In the genomic region with DNA sequence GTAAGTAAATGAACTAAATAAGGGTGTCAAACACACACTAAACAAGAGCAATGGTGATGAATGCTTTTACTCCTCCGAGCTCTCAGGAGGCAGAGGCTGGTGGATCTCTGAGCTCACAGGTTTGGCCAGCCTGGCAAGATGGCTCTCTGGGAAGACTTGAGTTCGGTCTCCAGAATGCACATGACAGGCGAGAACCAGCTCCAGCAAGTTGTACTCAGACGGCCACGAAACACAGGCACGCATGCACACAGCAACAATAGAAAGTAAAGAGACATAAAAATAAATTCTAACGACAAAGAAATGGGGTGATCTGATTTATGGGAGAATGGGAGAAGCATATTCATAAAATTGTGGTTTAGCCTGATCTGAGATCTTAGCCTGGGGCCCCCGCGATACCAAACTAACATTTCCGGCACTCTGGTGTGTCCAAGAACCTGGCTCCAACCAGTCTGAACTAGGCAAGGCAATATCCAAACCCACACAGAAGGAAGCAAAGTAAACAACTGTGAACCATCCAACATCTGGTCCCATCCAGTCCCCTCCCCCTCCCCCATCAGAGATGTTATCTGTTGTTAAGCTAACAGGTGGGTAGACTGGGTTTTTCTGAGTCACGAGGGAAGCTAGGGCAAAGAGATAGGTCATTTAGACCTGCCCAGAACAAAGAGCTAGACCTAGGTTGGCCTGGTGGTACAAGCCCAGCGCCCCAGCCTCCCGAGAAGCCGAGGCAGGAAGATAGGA, we compare ENCODE assay signal across 11 mouse cellular contexts. TPM values are rescaled to one million over a fixed set of nuclear protein-coding genes. Genes with fewer than 3 reads are reported as not detected.
A peak's percentile ranks its signal among the peaks of the same experiment; 100 is the strongest.
DNase-seq lines count a peak whose midpoint lies in the region; ATAC-seq and TF ChIP-seq lines count a peak whose summit lies in the region.
"Had no signal": no experiment of that assay in that cellular context is flagged by ENCODE, and none has a peak within 500 bp of the region (broad histone marks: within the 10 kb centered on the region; RNA-seq: fewer than 3 reads in every experiment).

No protein-coding gene starts in this region.

- H3K9ac ChIP-seq in ES-Bruce4 (ENCODE audit: low read depth, poor library complexity, severe bottlenecking) = no peak overlapping the region; the same call in none of the 2 replicates
- no peak overlapping the region for H3K9ac ChIP-seq in kidney, embryonic 16.5 days (replicated peaks; ENCODE audit: low read length)
- no peak overlapping the region for H3K9ac ChIP-seq in stomach, embryonic 15.5 days

- H3K36me3 ChIP-seq in ES-Bruce4 (ENCODE audit: control insufficient read depth, insufficient read depth, low read length, poor library complexity, severe bottlenecking) = peaks cover 11% of the 10 kb centered on the region
- H3K36me3 ChIP-seq in kidney, embryonic 16.5 days (ENCODE audit: insufficient read depth, low read length) = no peaks in the 10 kb centered on the region
- H3K36me3 ChIP-seq in stomach, embryonic 15.5 days = no peaks in the 10 kb centered on the region
- H3K36me3 ChIP-seq in forebrain, embryonic 10.5 days (replicated peaks) = no peaks in the 10 kb centered on the region

- H3K4me2 ChIP-seq in kidney, embryonic 16.5 days (replicated peaks; ENCODE audit: low read depth, low read length) = no peak overlapping the region
- H3K4me2 ChIP-seq in stomach, embryonic 15.5 days = no peak overlapping the region

- H3K9me3 ChIP-seq in ES-Bruce4 (replicated peaks; ENCODE audit: control insufficient read depth, insufficient read depth, low read length, poor library complexity, severe bottlenecking) = no peaks in the 10 kb centered on the region; the same call in 1 of the 2 replicates
- no peaks in the 10 kb centered on the region for H3K9me3 ChIP-seq in kidney, embryonic 16.5 days (ENCODE audit: low read length)
- no peaks in the 10 kb centered on the region for H3K9me3 ChIP-seq in stomach, embryonic 15.5 days
- H3K9me3 ChIP-seq in forebrain, embryonic 10.5 days = no peaks in the 10 kb centered on the region

- peak overlapping the region; percentile 88 for H3K27ac ChIP-seq in ES-Bruce4 (ENCODE audit: insufficient read depth, low read length)
- H3K27ac ChIP-seq in kidney, embryonic 16.5 days (ENCODE audit: low read length) = peak overlapping the region; percentile 77
- peak overlapping the region; percentile 40; the same call in 1 of the 2 replicates for H3K27ac ChIP-seq in stomach, embryonic 15.5 days
- no peak overlapping the region for H3K27ac ChIP-seq in gastrocnemius, adult 2 months
- H3K27ac ChIP-seq in forebrain, embryonic 10.5 days = no peak overlapping the region

- 63% methylated on average over 14 of the region's 14 CpGs for WGBS in kidney, embryonic 16.5 days
- WGBS in stomach, embryonic 15.5 days = 59% methylated on average over 14 of the region's 14 CpGs
- WGBS in forebrain, embryonic 10.5 days = 90% methylated on average over 14 of the region's 14 CpGs

- TF ChIP-seq POLR2A in ES-Bruce4 (IDR thresholded peaks at IDR 0.05; ENCODE audit: insufficient read depth, low read length) = no peak

- peaks cover 6% of the 10 kb centered on the region for H3K4me1 ChIP-seq in ES-Bruce4 (ENCODE audit: control insufficient read depth, insufficient read depth, low read length)
- H3K4me1 ChIP-seq in kidney, embryonic 16.5 days (ENCODE audit: insufficient read depth, low read length) = peaks cover 6% of the 10 kb centered on the region; the same call in 1 of the 2 replicates
- H3K4me1 ChIP-seq in stomach, embryonic 15.5 days = peaks cover 4% of the 10 kb centered on the region; the same call in 1 of the 2 replicates
- H3K4me1 ChIP-seq in forebrain, embryonic 10.5 days = peaks cover 9% of the 10 kb centered on the region

- peak; percentile 88 for TF ChIP-seq EP300 in ES-Bruce4 (IDR thresholded peaks at IDR 0.05; ENCODE audit: insufficient read depth, low read depth, low read length)

- H3K4me3 ChIP-seq in ES-Bruce4 (ENCODE audit: low read depth, low read length) = no peak overlapping the region
- no peak overlapping the region for H3K4me3 ChIP-seq in kidney, embryonic 16.5 days (ENCODE audit: low read length)
- no peak overlapping the region for H3K4me3 ChIP-seq in stomach, embryonic 15.5 days (replicated peaks)
- H3K4me3 ChIP-seq in gastrocnemius, adult 2 months = no peak overlapping the region
- no peak overlapping the region for H3K4me3 ChIP-seq in forebrain, embryonic 10.5 days

- no peak for TF ChIP-seq CTCF in ES-Bruce4 (IDR thresholded peaks at IDR 0.05; ENCODE audit: low read depth, low read length)
- TF ChIP-seq CTCF in gastrocnemius, adult 2 months (IDR thresholded peaks at IDR 0.05) = no peak

- H3K27me3 ChIP-seq in ES-Bruce4 (ENCODE audit: control insufficient read depth, insufficient read depth, low read length, poor library complexity, severe bottlenecking) = no peaks in the 10 kb centered on the region
- peaks cover 14% of the 10 kb centered on the region for H3K27me3 ChIP-seq in kidney, embryonic 16.5 days (ENCODE audit: insufficient read depth, low read length)
- H3K27me3 ChIP-seq in stomach, embryonic 15.5 days (replicated peaks) = 0 out of 2 replicates have a peak, but pooled peaks cover 9% of the 10 kb centered on the region
- H3K27me3 ChIP-seq in forebrain, embryonic 10.5 days (ENCODE audit: poor library complexity, severe bottlenecking) = peaks cover 28% of the 10 kb centered on the region

- peak; percentile 66; the same call in 1 of the 2 replicates for ATAC-seq in kidney, embryonic 16.5 days (ENCODE audit: low FRiP score, low TSS enrichment)
- no peak for ATAC-seq in stomach, embryonic 15.5 days (ENCODE audit: insufficient read depth, low FRiP score, low read depth)

- intact Hi-C loops in gastrocnemius, adult 2 months (cut with DNase I) = no loop called here
- intact Hi-C loops in heart, postnatal 36 days (cut with DNase I) = no loop called here

- DNase-seq in CD4-positive helper T cell, adult 2 months (ENCODE audit: low read depth, low spot score) = peak; percentile 45
- no peak for DNase-seq in gastrocnemius, adult 2 months
- DNase-seq in forebrain, embryonic 10.5 days (ENCODE audit: extremely low spot score, low spot score) = no peak
- DNase-seq in heart, postnatal 36 days = no peak
- DNase-seq: adrenal gland, postnatal 36 days; heart, postnatal 4 days had no signal

RNA-seq across cellular contexts. Expression of gene Cldn4, which starts 5.1 kb away (rescaled TPM):
- polyA plus RNA-seq in ES-Bruce4 (2011; ENCODE audit: insufficient read depth, insufficient read length, low read depth, missing spikeins) = 259 and 279 TPM in 2 replicates
- polyA plus RNA-seq in kidney, embryonic 16.5 days (2015; fragmentation: Nextera tagmentation; extraction: Ambion mirVana) = 63.1 and 64.7 TPM in 2 replicates
- polyA plus RNA-seq in stomach, embryonic 15.5 days (2015; fragmentation: Nextera tagmentation; extraction: Ambion mirVana) = 54.5 and 58.6 TPM in 2 replicates
- not detected for total RNA-seq in gastrocnemius, adult 2 months (2021)
- 6.2 and 6.3 TPM in 2 replicates for polyA plus RNA-seq in forebrain, embryonic 10.5 days (2016; fragmentation: Nextera tagmentation; extraction: Ambion mirVana)
- not detected for total RNA-seq in heart, postnatal 36 days (2021)
- total RNA-seq: adrenal gland, postnatal 36 days; megakaryocyte-erythroid progenitor cell, adult 5-6 weeks had no signal

RNA-seq across cellular contexts. Expression of gene Mettl27, which starts 9.5 kb away (rescaled TPM):
- 36.3 and 37.5 TPM in 2 replicates for polyA plus RNA-seq in ES-Bruce4 (2011; ENCODE audit: insufficient read depth, insufficient read length, low read depth, missing spikeins)
- 29.6 and 30.7 TPM in 2 replicates for polyA plus RNA-seq in kidney, embryonic 16.5 days (2015; fragmentation: Nextera tagmentation; extraction: Ambion mirVana)
- 20.9 and 21.0 TPM in 2 replicates for polyA plus RNA-seq in stomach, embryonic 15.5 days (2015; fragmentation: Nextera tagmentation; extraction: Ambion mirVana)
- total RNA-seq in gastrocnemius, adult 2 months (2021) = 1 to 10 TPM; 4.2 to 4.6 TPM
- polyA plus RNA-seq in forebrain, embryonic 10.5 days (2016; fragmentation: Nextera tagmentation; extraction: Ambion mirVana) = 10.3 and 11.8 TPM in 2 replicates
- total RNA-seq in heart, postnatal 36 days (2021) = 1 to 10 TPM; 7.3 to 7.5 TPM

RNA-seq across cellular contexts. Expression of gene Cldn13, which starts 26.3 kb away (rescaled TPM):
- polyA plus RNA-seq in ES-Bruce4 (2011; ENCODE audit: insufficient read depth, insufficient read length, low read depth, missing spikeins) = not detected in 2 replicates
- 0.99 and 1.2 TPM in 2 replicates for polyA plus RNA-seq in kidney, embryonic 16.5 days (2015; fragmentation: Nextera tagmentation; extraction: Ambion mirVana)
- polyA plus RNA-seq in stomach, embryonic 15.5 days (2015; fragmentation: Nextera tagmentation; extraction: Ambion mirVana) = 7.9 and 22.3 TPM in 2 replicates
- not detected for total RNA-seq in gastrocnemius, adult 2 months (2021)
- 2.0 and 4.9 TPM in 2 replicates for polyA plus RNA-seq in forebrain, embryonic 10.5 days (2016; fragmentation: Nextera tagmentation; extraction: Ambion mirVana)
- not detected for total RNA-seq in heart, postnatal 36 days (2021)
- total RNA-seq: adrenal gland, postnatal 36 days; heart, postnatal 4 days had no signal
- polyA plus RNA-seq: cortical plate, adult 2 months had no signal

RNA-seq across cellular contexts. Expression of gene Tmem270, which starts 35.1 kb away (rescaled TPM):
- polyA plus RNA-seq in ES-Bruce4 (2011; ENCODE audit: insufficient read depth, insufficient read length, low read depth, missing spikeins) = not detected in 2 replicates
- polyA plus RNA-seq in kidney, embryonic 16.5 days (2015; fragmentation: Nextera tagmentation; extraction: Ambion mirVana) = not detected in 2 replicates
- not detected in 2 replicates for polyA plus RNA-seq in stomach, embryonic 15.5 days (2015; fragmentation: Nextera tagmentation; extraction: Ambion mirVana)
- total RNA-seq in gastrocnemius, adult 2 months (2021) = not detected
- polyA plus RNA-seq in forebrain, embryonic 10.5 days (2016; fragmentation: Nextera tagmentation; extraction: Ambion mirVana) = not detected in 2 replicates
- total RNA-seq in heart, postnatal 36 days (2021) = not detected
- total RNA-seq: adrenal gland, postnatal 36 days; heart, postnatal 4 days; megakaryocyte-erythroid progenitor cell, adult 5-6 weeks had no signal
- polyA plus RNA-seq: cortical plate, adult 2 months had no signal

RNA-seq across cellular contexts. Expression of gene Cldn3, which starts 44.4 kb away (rescaled TPM):
- 22.4 and 26.3 TPM in 2 replicates for polyA plus RNA-seq in ES-Bruce4 (2011; ENCODE audit: insufficient read depth, insufficient read length, low read depth, missing spikeins)
- polyA plus RNA-seq in kidney, embryonic 16.5 days (2015; fragmentation: Nextera tagmentation; extraction: Ambion mirVana) = 67.7 and 69.2 TPM in 2 replicates
- polyA plus RNA-seq in stomach, embryonic 15.5 days (2015; fragmentation: Nextera tagmentation; extraction: Ambion mirVana) = 120 and 147 TPM in 2 replicates
- not detected for total RNA-seq in gastrocnemius, adult 2 months (2021)
- polyA plus RNA-seq in forebrain, embryonic 10.5 days (2016; fragmentation: Nextera tagmentation; extraction: Ambion mirVana) = 10.8 and 14.9 TPM in 2 replicates
- total RNA-seq in heart, postnatal 36 days (2021) = under 1 TPM in 1 of 2 experiments, not detected in 1; 0.22 TPM
- total RNA-seq: megakaryocyte-erythroid progenitor cell, adult 5-6 weeks had no signal

Comparison
In these comparisons a context has a peak if more than half of its experiments do, and no peak if none do; other contexts are left out.
1. H3K27ac ChIP-seq: peak in ES-Bruce4 (single experiment), kidney, embryonic 16.5 days (single experiment) and stomach, embryonic 15.5 days (single experiment); none in gastrocnemius, adult 2 months (single experiment) and forebrain, embryonic 10.5 days (single experiment).